Mouse (Mus musculus): ENCODE results near the gene Gm49450.
A peak's percentile ranks its signal among the peaks of the same experiment; 100 is the strongest.

Gene Gm49450

DNA sequence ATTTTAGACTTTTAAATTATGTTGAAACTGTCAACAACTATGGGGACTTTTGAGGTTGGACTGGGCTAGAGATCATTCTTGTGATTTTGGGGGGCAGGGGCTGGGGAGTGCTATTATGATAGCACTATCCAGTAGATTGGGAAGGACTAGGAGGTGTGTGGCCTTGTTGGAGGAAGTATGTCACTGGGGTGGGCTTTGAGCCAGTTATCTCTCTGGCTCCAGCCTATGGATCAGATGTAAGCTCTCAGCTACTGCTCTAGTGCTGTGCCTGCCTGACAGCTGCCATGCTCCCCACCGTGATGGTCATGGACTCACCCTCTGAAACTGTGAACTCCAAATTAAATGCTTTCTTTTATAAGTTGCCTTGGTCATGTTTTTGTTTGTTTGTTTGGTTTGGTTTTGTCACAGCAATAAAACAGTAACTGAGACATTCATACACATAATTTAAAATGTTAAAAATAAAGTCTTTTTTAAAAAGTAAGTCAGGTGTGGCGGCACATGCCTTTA is 30.3 kb downstream of the Gm49450 start:
- DNase-seq, result no peak

DNA sequence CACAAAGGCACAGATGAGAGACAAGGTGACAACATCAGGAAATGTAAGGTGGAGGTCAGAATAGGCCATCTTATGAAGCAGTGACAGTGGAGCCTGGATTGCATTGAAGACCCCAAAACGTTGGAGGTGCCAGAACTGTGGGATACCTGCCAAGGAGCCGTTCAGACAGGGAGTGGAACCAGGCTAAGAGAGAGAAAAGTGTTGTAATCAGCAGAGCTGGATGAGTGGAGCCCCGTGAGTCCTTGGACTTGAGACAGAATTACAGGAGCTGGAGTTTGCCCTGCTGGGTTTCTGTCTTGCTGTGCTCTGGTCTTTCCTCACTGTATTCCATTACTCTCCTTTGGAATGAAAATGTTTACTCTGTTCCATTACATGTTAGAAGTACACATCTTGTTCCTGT is 30.8 kb downstream of the Gm49450 start:
- no peak for DNase-seq

DNA sequence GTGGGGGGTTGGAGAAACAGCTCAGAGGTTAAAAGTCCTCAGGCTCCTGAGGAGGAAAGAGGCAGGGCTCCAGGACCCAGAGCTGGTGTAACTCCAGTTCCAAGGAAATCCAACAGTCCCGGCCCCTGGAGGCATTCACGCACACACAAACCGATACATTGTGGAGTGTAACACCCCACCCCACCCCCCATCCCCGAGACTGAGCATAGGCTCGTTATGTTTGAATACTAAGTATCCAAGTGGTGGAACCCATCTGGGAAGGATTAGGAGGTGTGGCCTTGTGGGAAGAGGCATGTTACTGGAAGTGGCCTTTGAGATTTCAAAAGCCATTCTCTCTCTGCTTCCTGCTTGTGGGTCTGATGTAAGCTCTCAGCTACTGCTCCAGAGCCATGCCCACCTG is 31.8 kb downstream of the Gm49450 start:
- no peak for DNase-seq

DNA sequence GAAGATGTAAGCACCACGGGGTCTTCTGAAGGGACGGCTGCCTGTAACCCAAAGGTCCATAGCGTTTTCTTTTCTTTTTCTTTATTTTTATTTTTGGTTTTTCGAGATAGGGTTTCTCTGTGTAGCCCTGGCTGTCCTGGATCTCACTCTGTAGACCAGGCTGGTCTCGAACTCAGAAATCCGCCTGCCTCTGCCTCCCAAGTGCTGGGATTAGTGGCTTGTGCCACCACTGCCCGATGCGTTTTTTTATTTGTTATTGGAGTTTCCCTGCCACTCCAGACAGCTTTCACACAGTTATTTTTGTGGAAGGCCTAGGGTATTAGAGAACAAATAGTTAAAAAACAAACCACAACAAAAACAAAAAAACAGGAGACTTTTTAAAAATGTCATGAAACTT is 34.9 kb downstream of the Gm49450 start:
- DNase-seq, result peak; percentile 92

DNA sequence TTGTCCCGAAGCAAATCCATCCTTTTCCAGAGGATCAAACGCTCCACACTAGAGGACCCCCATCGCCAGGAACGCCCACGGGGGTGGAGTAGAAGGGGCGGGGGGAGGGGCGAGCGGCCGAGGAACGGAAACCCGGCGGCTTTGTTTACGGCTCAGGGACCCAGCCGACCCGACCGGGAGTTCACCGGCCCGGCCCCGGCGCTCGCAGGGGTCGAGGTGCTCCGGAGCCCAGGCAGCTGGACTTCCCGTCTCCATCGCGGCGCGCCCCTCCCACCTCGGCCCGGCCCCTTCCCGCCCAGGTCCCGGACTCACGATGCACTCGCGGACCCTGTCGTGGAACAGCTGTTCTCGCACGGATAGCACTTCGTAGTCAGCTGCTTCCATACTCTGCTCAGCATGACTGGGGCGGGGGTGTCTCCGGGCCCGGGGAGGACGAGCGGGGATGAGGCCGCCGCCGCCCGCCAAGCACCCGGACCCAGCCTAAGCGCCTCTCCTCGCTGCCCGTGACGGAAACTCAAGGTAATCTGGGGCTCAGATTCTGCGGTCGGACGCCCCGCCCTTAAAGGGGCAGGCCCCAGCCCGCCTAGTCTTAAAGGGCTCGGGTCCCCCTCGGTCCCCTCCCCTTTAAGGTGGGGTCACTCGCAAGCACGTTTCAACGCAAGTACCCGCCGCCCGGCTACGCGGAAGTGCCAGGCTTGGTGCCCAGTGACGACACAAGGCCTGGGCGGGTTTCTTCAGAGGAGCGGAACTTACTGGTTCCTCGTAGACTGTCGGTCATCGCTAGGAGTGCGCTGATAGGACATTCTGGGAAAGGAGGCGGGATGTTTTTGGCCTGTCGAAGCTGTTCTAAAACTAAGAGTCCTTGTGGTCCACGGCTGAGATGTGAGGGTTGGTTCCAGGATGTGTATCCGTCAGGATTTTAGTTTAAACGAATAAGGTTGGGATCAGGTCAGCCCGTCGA is 35.5 kb downstream of the Gm49450 start, which contains the start of gene Lmbr1l:
Gene Lmbr1l, minus strand, starts transcription at position 694 of the 961 bp plus-strand sequence.
- DNase-seq, result peak; percentile 100

DNA sequence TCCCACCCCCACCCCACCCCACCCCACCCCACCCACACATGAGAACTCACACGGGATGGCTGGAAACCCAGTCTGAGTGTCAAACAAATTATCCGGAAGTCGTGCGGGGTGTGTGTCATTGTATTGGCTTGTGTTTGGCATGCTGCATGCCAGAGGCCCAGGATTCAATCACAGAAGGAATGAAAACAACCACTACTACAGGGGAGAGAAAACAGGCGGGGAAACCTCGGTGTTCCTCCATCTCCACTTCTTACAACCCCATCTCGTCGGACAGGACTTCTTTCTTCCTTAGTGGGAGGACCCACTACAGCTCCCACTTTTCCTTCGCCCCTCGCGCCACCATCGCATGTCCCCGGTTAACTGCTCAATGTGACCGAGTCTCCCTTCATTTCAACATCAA is 36.3 kb downstream of the Gm49450 start:
- peak; percentile 95 for DNase-seq

DNA sequence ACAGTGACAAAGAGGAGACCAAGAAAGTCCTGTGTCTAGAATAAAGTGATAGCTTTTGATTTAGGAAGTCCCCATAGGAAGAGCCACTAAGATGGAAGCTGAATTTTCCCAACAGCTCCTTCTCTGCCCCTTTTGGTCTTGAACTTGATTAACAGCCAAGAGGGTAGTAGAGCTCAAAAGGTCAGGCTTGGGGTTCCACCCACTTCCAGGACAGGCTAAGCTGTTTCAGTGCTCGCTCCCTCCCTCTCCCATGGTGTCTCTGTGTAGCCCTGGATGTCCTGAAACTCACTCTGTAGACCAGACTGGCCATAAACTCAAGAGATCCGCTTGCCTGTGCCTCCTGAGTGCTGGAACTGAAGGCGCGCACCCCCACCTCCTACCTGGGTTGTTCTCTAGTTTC is 37.3 kb downstream of the Gm49450 start:
- DNase-seq, result no peak

DNA sequence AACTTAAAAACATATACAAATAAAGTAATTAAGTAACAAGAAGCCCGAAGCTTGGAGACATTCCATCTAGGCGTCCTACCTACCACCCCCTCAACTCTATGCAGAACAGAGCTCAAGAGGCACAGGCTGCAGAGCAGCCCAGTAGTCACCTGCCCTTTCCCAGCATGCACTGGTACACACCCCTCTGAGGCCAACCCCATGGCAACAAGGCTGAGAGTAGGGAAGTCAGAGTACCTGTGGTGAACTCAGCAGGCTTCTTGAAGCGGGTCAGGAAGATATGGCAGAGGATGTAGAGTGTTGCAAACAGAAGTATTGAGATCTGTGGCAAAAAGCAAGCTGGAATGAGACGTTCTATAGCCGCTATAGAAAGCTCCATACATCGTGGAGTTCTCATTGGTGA is 38.4 kb downstream of the Gm49450 start:
- no peak for DNase-seq

DNA sequence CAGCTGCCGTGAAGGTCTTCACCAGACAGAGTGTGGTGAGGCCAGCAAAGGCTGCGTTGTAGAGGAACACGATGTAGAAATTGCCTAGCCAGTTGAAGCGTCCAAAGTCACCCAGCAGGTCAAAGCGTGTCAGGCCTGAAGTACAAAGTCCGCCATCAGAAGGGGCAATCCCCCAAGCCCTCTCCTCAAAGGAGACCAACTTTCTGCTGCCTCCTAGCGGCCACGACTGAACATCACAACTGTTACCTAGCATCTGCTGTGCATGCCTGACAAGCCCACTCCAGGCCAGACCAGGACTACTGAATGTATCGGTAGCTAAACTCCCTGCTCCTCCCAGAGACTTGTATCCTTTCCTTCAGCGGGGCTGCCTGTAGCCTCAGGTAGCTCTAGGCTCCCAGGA is 48.7 kb downstream of the Gm49450 start:
- no peak for DNase-seq

DNA sequence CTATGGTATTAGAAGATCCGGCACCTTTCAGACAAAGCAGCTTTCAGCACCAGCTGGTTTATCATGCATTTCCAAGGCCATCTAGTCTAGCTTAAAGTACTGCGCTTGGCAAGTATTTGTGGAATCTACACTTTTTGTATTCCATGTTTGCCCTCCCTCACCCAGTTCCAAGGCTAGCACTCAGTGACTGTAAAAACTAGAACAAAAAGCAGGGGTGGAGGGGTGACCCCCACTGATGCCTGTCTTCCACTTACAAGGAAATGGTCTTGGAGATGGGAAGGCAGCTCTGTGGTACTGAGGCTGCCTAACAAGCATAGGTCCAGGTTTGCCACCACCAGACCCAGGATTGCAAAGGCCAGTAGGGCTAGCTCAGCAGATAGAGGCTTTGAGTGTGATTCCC is 50.8 kb downstream of the Gm49450 start:
- DNase-seq, result no peak

DNA sequence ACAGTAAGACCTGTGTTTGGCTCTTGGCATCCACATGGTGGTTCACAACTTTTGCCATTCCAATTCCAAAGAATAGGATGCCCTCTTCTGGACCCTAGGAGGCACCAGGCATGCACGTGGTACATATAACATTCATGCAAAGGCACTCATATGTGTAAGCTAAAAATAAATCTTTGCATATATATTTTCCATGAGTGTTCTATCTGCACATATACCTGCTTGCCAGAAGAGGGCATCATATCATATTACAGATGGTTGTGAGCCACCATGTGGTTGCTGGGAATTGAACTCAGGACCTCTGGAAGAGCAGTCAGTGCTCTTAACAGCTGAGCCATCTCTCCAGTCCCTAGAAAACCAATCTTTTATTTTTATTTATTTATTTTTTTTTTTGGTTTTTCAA is 51.8 kb downstream of the Gm49450 start:
- DNase-seq, result no peak

DNA sequence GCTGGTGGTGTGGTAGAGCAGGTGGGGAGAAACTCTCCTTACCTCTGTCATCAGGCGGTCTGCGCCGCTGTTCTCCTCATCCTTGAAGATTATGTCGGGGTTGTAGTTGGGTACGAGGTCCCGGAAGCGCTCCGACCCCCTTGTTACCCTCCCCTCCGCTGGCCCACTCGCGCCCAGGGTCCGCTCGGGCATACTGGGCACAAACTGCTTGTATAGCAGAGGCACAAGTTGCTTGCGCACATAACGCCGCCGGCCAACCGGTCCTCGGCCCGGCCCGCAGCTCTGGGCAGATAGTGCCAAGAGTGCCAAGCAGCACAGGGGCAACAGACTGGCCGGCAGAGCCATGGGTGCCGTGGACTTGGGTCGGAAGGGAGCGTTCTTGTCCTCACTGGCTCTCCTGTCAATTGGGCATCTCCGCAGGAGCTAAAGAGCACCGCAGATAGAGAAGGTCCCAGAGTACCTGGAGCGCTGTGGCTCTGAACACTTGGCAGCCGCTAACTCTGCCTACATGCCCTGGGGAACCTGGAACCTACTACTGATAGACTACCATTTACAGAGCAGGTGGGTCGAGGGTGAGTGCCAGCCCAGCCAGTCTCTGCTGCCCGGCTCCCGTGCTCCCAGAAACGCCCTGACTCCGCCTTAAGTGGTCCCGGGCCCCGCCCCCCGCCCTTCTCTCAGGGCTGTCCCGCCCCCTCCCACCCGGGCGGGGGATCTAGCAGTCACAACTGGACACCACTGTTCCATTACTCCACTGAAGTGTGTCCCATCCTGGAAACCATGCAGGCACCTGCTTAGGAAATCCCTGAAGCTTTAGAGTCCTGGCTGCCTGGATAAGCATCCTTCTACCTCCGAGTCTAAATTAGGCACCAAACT is 55.2 kb downstream of the Gm49450 start, which contains the start of gene Dhh:
Gene Dhh, minus strand, starts transcription at position 613 of the 873 bp plus-strand sequence.
- DNase-seq, result peak; percentile 90

DNA sequence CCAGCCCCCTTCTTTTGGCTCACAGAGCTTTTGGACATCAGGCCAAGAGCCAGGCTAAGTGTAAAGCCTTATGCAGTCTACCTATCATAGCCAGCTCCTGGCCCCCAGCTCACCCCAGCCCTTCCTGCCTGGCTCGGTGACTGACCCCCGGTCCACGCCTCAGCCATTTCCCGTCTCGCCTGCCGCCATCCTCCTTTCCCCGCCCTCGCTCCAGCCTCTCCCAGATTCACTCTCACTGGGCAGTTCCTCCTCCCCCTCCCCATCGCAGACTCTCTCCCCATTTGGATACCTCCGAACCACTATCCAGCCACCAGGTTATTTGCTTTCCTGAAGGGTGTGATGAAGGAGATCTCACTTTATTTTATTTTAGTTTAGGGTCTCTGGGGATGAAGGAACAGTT is 55.9 kb downstream of the Gm49450 start:
- DNase-seq, result peak; percentile 97

DNA sequence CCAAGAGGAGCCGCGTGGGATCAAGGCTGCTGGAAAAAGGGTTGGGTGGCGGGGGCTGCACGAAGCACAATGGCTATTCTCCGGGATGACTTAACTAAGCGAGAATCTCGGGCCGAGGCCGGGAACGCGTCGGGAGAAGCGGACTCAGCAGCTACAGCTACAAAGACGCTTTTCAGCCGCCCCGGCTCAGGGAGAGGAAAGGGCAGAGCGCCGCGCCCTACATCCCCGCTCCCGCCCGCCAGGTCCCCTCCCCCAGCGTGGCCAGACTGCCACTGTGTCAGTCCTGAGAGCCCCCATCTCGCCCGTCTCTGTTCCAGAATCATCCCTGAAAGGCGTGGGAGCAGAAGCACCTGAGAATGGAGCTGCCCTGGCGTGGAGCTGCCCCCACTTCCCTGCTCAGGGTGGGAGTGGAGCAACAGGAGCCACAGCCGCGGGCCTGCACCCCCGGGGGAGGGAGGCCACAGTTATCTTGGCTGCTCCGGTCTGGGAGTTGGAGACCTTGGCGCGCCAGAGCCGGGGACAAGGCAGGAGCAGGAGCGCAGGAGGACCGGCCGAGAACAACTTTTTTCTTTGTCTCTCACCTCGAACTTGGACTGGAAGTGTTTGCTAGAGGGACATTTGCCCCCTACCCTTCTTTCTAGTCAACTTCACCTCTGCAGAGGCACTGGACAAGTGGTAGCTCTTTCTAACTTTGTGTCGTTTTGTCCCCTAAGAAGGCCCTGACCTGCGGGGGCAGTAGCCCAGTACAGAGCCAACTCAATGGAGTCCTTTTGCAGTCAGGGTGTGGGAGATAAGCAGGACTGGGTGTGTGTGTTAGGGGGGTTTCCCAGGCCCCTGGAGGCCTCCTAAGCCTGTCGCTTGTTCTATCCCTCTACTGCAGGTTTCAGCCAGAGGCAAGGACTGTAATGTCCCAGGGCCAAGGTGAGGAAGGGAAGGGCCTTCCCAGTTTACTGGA is 57.4 kb downstream of the Gm49450 start:
- DNase-seq, result peak; percentile 94

DNA sequence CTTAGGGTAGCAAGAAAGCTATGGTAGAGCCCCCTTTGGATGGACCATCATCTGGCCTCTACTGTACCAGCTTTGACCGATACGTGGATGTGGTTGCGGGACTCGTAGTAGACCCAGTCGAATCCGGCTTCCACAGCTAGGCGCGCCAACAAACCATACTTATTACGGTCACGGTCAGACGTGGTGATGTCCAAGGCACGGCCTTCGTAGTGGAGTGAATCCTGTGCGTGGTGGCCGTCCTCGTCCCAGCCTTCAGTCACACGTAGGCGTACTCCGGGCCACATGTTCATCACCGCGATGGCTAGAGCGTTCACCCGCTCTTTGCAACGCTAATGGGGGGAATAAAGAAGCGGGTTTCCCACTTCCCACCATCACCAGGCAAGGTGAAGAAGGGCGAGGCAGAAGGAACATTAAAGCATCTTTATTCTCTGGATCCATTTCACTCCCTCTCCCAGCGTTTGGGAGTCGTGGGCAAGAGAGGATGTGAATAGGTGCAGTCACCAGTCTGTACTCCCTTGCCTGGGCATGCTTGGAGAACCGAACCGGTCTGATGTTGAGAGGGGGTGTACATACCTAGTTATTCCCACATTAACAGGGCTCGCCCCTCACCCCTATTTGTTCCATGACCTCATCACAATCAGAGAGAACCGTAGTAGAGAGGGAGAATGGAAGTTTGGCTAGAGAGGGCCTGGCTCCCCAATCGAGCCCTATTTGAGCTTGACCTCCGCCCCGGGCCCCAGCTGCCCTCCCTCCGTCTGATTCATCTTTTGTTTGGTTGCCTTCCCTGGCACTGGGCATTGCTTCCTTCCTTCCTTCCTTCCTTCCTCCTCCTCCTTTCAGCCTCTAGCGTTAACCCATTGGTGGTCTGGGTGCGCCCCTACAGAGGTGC is 58.4 kb downstream of the Gm49450 start:
- DNase-seq, result peak; percentile 95

DNA sequence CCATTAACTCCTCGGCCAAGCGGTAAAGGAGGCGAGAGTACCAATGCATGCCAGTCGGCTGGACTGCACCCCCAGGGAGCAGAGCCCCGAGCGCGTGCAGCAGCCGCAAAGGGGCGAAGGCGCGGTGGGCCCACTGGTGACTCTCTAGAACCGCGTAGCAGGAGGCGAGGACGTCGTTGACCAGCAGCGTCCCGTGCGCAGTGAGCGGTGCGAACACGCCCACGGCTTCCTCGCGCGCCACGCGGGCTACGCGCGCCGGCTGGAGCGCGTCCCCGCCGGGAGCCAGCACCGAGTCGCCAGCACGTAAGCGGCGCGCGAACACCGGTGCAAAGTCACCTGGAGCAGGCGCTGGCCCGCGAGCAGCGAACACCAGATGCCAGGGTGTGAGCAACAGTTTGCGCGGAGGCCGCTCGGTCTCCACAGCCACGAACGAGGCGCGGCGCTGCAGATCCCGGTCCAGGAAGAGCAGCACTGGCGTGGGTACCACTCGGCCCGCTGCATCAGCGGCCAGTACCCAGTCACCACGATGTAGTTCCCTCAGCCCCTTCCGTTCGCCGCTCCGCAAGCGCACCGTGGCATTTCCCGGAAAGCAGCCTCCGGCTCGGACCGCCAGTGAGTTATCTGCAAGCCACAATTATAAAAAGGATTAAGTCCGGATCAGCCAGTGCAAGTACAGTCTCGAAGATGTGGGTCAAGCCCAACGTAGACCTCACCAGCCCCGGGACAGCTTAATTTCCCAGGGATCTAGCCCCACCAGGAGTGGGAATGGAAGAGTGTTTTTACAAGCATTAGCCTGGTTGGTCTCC is 59.2 kb downstream of the Gm49450 start, which contains the start of gene Rhebl1:
Gene Rhebl1, minus strand, starts transcription at position 601 of the 806 bp plus-strand sequence.
- DNase-seq, result peak; percentile 94

DNA sequence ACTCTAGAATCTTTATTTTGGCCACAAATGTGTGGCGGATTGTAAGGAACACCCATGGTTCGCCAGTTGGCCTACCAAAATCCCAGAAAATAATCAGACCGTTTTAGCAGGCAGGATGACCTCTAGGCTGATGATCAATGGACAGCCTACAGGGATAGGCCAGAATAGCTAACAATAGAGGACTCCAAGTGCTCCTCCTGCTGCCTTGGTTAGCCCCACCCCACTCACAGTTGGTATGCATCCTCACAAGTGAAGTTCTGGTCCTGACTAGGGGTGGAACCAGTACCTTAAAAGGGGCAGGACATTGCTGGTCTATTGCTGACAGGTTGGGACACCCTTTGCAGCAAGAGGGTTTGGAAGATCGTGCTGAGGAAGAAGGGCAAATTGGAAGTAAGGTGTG is 60.3 kb downstream of the Gm49450 start:
- DNase-seq, result no peak

DNA sequence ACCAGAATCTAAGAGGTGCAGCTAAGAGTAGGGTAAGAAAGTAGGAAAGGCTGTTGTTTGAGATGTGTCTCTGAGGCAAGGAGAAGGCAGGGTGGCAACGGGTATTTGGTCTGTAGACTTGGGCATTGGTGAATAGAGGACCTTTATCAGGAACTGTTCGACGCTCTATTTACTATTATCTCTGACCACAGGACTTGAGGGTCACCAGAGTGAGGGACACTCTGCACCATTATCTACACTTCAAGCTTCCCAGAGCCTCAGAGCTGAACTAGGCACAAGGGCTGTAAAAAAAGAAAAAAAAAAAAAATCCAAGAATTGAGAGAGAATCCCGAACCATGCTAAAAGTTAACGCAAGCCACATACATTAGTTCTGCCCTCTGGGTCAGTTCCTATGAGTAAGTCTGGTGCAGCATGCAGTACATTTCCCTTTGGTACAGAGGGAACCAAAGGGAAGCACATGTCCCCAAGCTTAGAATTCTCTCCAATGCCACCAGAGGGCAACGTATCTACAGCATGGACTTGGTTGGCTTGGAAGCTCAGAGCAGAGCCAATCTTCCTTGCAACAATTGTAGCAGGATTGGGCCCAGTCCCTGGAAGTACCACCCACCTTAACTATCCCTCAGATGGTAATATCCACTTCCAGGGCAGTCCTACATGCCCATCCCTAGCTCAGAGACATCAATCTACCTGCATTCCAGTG is 61.3 kb downstream of the Gm49450 start:
- peak; percentile 97 for DNase-seq

DNA sequence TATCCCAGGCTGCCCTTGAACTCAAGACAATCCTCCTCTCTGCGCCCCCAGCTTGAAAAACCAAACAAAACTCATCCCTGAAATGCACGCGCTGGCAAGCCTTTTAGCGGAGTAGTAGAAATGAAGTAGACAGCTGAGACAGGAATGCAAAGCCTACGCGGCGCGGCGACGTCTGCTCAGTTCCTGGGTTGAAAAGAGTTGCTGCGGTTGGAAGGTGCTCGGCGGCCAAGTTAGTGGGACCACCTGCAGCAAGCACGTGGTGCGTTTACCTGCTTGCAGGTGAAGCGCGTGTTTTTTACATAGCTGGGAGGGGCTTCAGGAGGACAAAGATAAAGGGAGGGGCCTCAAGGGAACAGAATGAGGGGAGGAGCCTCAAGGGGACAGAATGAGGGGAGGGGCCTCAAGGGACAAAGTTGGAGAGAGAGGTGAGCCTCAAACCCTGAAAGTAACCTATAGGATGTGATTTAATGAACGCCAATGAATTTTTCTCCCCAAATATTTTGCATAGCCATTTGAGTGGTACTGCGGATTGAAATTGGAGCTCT is 62.1 kb downstream of the Gm49450 start:
- DNase-seq, result no peak

All from heart, adult 11 months (tissue).